Mouse (Mus musculus) limb, embryonic 14.5 days (tissue): ENCODE measurements around the gene Bod1l. TPM values are rescaled to one million over a fixed set of nuclear protein-coding genes. Genes with fewer than 3 reads are reported as not detected.

Experiments
- ATAC-seq: fragments of 200-750 bp; cut with Nextera tagmentation; 2 replicates; pipeline ENCODE4 v1.8.0; 2017; ENCODE audit warnings: low read depth, moderate number of reproducible peaks, moderate TSS enrichment; ENCODE audit not compliant: low FRiP score
- DNase-seq: peaks from one replicate; pipeline ENCODE4 v3.0.0-alpha.2; 2015; ENCODE audit warnings: low spot score
- H3K27ac ChIP-seq: fragments of 300-500 bp; sonication (generic); replicated peaks from 2 replicates; pipeline ENCODE4 v1.5.1; 2014; ENCODE audit warnings: low read depth, mild to moderate bottlenecking, low read length, moderate library complexity, mixed read lengths
- H3K27me3 ChIP-seq: fragments of 300-500 bp; sonication (generic); 2 replicates; pipeline ENCODE4 v1.6.1; 2014; ENCODE audit warnings: low read length, mixed read lengths; ENCODE audit not compliant: control insufficient read depth, insufficient read depth
- H3K36me3 ChIP-seq: fragments of 300-500 bp; sonication (generic); 2 replicates; pipeline ENCODE4 v1.6.1; 2014; ENCODE audit warnings: mild to moderate bottlenecking, low read length, moderate library complexity, mixed read lengths; ENCODE audit not compliant: control insufficient read depth, insufficient read depth
- H3K4me1 ChIP-seq: fragments of 300-500 bp; sonication (generic); 2 replicates; pipeline ENCODE4 v1.6.1; 2014; ENCODE audit warnings: antibody characterized with exemption, low read length, mixed read lengths; ENCODE audit not compliant: control insufficient read depth, insufficient read depth
- H3K4me2 ChIP-seq: fragments of 300-500 bp; sonication (generic); replicated peaks from 2 replicates; pipeline ENCODE4 v1.6.1; 2014; ENCODE audit warnings: low read depth, mild to moderate bottlenecking, low read length, moderate library complexity; ENCODE audit not compliant: severe bottlenecking
- H3K4me3 ChIP-seq: fragments of 300-500 bp; sonication (generic); replicated peaks from 2 replicates; pipeline ENCODE4 v1.5.1; 2014; ENCODE audit warnings: low read length
- H3K9ac ChIP-seq: fragments of 300-500 bp; sonication (generic); 2 replicates; pipeline ENCODE4 v1.6.1; 2014; ENCODE audit warnings: mild to moderate bottlenecking, low read depth, low read length, moderate library complexity; ENCODE audit not compliant: severe bottlenecking
- H3K9me3 ChIP-seq: fragments of 300-500 bp; sonication (generic); 2 replicates; pipeline ENCODE4 v1.6.1; 2016; ENCODE audit warnings: low read length; ENCODE audit not compliant: control insufficient read depth
- POLR2A ChIP-seq: fragments of 200-500 bp; IDR thresholded peaks from 2 replicates; pipeline ENCODE4 v1.8.0; 2012; ENCODE audit warnings: inconsistent platforms, mild to moderate bottlenecking, moderate library complexity, borderline replicate concordance; ENCODE audit not compliant: insufficient read depth, insufficient read length; ENCODE audit errors: extremely low read depth
- WGBS: fragments of 180-500 bp; shearing (Covaris S2); extraction: QIAGEN DNeasy Blood & Tissue Kit; methylation state at CpG from one replicate; pipeline ENCODE4 v1.1.7; 2014; 5-methylcytosine and 5-hydroxymethylcytosine counted together
- polyA plus RNA-seq, 2 experiments: library from polyadenylated mRNA; depleted of rRNA in 1 of 2; stranded (reverse) in 1 of 2; unstranded in 1 of 2; fragments of >200 nt; fragmentation: Nextera tagmentation in 1 of 2; extraction: Ambion mirVana in 1 of 2; gene quantifications; 2 replicates each; pipeline versions ENCODE4 v1.2.1 to v1.2.3; 2012 to 2014

Bod1l gene
- polyA plus RNA-seq, 2 experiments: 11.8 to 23.9 TPM

DNA sequence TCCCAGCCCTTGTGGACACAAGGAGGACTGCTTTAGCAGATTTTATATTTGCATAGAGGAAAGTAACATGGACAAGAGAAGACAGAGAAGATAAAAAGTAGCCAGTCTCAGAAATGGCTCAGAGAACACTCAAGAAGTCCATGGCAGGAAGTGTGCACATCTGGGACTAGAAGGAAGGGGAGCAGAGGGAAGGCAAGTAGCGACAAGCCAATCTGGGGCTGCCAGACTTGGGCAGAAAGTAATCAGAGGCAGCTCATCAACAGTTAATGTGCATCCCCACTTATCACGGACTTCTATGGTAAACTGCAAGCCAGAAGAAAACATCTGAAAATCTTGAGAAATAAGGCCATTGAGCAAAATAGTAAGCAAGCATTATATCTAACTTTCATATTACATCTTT, 39.5 kb downstream of the Bod1l start:
- Histone ChIP-seq H3K36me3 (peaks cover 70% of the 10 kb centered on the region), H3K9ac (no peak overlapping the region)

DNA sequence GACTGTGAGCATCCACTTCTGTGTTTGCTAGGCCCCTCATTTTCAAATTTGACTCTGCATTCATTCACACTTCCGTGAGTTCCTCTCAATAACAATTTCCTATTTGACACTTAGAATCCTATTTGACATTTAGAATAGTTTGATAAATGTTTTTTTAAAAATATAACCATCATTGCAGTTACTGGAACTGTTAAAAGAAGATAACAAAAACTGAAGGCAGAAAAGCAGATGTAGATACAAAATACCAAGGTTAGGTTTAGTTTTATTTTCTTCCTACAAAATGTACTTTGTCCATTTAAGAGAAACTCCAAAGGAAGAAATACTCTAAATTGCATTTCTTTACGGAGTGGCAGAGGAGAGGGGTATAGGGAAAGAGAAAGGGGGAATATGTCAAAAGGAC, 42.5 kb downstream of the Bod1l start:
- 94% methylated on average over 2 of the region's 2 CpGs for WGBS
- Histone ChIP-seq H3K9me3 (no peaks in the 10 kb centered on the region), H3K4me3 (no peak overlapping the region), H3K36me3 (peaks cover 60% of the 10 kb centered on the region), H3K27ac (no peak overlapping the region), H3K27me3 (no peaks in the 10 kb centered on the region), H3K9ac (no peak overlapping the region), H3K4me2 (no peak overlapping the region), H3K4me1 (no peaks in the 10 kb centered on the region)
- DNase-seq (no peak), ATAC-seq (no peak)
- no peak for TF ChIP-seq POLR2A

More for the DNA sequence above, 39.5 kb downstream of the Bod1l start:
- TF ChIP-seq POLR2A: no peak
- Histone ChIP-seq H3K27me3 (no peaks in the 10 kb centered on the region), H3K4me2 (no peak overlapping the region), H3K4me1 (no peaks in the 10 kb centered on the region), H3K4me3 (no peak overlapping the region), H3K27ac (no peak overlapping the region), H3K9me3 (no peaks in the 10 kb centered on the region)
- ATAC-seq (no peak), DNase-seq (no peak)
- 63% methylated on average over 2 of the region's 2 CpGs for WGBS

DNA sequence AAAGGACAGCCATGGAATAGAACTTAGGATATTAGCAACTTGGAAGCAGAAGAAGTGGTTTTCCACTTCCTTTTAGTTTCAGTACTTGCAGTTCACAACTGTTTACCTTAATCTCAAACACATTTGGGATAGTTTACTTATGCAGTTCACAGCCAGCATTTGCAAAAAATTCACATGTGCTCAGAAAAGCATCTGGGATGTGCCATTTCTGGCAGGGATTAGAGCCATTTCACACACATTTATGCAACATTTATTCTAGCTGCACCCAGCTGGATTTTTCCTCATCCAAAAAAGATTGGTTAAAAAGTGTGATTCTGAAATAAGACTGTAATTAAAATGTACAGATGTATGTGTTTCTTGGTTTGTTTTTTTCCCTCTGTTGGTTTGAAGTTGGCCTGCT, 49.7 kb downstream of the Bod1l start:
- H3K9ac ChIP-seq: no peak overlapping the region
- H3K27me3 ChIP-seq: no peaks in the 10 kb centered on the region
- H3K9me3 ChIP-seq: no peaks in the 10 kb centered on the region
- ATAC-seq: no peak
- H3K27ac ChIP-seq: no peak overlapping the region
- TF ChIP-seq POLR2A: no peak
- H3K36me3 ChIP-seq: peaks cover 74% of the 10 kb centered on the region
- H3K4me1 ChIP-seq: no peaks in the 10 kb centered on the region
- DNase-seq: no peak
- H3K4me3 ChIP-seq: no peak overlapping the region
- H3K4me2 ChIP-seq: no peak overlapping the region

DNA sequence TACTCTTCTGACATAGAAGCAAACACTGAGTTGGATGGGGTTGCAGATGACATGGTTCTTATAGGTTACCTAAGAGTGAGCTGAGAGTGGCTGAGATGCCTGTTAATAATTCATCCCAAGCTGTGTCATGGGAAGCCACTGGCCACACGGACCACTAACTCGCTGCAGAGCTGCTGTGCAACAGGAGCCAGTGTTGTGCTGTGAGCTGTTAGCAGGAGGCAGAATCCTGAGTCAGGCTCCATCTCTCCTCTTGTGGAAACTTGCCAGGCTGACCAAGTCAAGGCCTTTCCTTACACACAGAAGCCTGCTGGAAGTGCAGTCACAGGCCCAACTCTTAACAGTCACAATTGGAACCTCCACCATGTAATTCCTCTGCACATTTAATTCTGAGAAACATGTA, 53.6 kb downstream of the Bod1l start:
- ATAC-seq: no peak
- no peak overlapping the region for H3K27ac ChIP-seq

DNA sequence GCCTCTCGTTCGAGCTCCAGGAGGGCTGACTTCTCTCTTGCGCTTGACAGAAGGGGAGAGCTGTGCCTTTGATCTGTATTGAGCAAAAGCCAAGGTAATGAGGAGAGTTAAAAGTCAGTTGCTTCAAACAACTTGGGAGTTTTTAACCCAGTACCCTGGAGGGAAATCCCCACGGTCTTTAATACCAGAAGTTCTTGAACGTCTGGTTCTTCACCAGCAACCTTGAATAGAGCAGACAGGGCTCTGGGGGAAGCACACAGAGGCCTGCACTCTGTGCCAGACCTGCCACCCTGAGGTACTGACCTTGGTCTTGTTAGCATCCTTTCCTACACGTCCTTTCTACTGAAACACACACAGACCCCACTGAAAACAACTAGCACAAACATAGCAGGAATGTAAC, 55.2 kb downstream of the Bod1l start:
- no peak for ATAC-seq
- Histone ChIP-seq H3K4me3 (no peak overlapping the region), H3K9me3 (no peaks in the 10 kb centered on the region), H3K27me3 (no peaks in the 10 kb centered on the region), H3K4me1 (no peaks in the 10 kb centered on the region), H3K27ac (no peak overlapping the region), H3K9ac (no peak overlapping the region), H3K4me2 (no peak overlapping the region), H3K36me3 (peaks cover 74% of the 10 kb centered on the region)
- no peak for TF ChIP-seq POLR2A
- WGBS: 56% methylated on average over 6 of the region's 6 CpGs
- no peak for DNase-seq

More for the DNA sequence above, 53.6 kb downstream of the Bod1l start:
- DNase-seq: no peak
- Histone ChIP-seq H3K9me3 (no peaks in the 10 kb centered on the region), H3K4me2 (no peak overlapping the region), H3K4me1 (no peaks in the 10 kb centered on the region), H3K27me3 (no peaks in the 10 kb centered on the region), H3K4me3 (no peak overlapping the region), H3K36me3 (peaks cover 84% of the 10 kb centered on the region), H3K9ac (no peak overlapping the region)
- 95% methylated on average over 2 of the region's 2 CpGs for WGBS
- no peak for TF ChIP-seq POLR2A

DNA sequence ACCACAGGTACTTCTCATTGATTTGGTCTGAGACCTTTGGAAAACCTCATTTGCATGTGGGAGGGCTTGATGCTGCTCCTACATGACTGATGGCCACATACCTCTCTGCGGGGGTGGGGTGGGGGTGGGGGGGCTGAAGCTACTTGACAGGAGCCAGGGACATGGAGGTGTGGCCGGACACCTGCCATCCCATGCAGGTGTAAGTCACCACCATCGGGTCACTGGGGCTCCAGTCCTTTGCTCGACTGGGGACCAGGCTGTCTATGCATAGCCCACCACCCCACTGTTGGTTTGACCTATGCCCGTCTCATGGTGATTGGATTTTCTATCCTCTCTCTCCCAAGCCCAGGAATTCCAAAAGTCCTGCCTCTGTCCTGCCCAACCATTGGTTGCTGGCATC, 62.2 kb downstream of the Bod1l start:
- H3K9me3 ChIP-seq: no peaks in the 10 kb centered on the region
- DNase-seq (no peak), ATAC-seq (no peak)
- H3K27ac ChIP-seq: no peak overlapping the region
- H3K27me3 ChIP-seq: no peaks in the 10 kb centered on the region
- 95% methylated on average over 5 of the region's 5 CpGs for WGBS
- no peak for TF ChIP-seq POLR2A
- no peak overlapping the region for H3K4me3 ChIP-seq
- peaks cover 18% of the 10 kb centered on the region for H3K36me3 ChIP-seq
- H3K4me2 ChIP-seq: no peak overlapping the region
- no peak overlapping the region for H3K9ac ChIP-seq
- H3K4me1 ChIP-seq: no peaks in the 10 kb centered on the region
